Mouse (Mus musculus): Measurements from ENCODE around the gene Vmn1r7.
"Not testable (repeated sequence)": the region's sequence is repeated elsewhere in the genome, so short reads cannot be mapped to it uniquely, and the experiment has no call there.

Vmn1r7 gene

DNA sequence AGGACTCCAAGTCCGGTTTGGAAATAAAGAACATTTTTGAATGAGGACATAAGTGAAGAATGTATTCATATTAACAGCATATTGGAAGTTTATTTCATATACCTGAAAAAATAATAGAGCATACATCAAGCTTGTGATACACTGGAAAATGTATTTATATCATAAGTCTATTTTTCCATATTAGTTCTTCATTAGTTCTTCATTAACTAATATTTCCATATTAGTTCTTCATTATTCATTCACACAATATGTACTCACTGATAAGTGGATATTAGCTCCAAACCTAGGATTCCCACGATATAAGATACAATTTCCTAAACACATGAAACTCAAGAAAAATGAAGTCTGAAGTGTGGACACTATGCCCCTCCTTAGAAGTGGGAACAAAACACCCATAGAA is at the start of gene Vmn1r7:
Gene Vmn1r7 (minus strand): TSS at position 101 of the 400 bp plus-strand sequence.
- not testable (repeated sequence) for DNase-seq (ENCODE audit: low read depth, low spot score)

DNA sequence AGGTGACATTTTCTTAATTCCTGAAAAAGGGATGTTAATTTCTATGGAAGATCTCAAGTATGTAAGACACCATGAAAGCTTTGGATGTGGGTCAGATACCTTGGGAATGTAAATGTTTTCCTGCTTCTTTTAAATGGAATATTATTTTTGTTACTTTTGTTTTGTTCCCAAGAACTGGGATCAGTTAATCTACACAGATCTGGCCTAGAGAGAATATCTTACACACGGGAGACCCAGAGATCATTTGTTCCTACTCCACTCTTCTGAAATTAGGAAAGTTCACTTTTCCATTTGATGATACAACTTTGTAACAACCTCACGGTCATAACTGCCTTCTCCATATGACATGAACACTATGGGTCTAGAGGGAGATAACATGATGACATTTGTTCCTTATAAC is 41.4 kb upstream of the Vmn1r7 start, which contains the start of gene Vmn1r9:
Gene Vmn1r9 (plus strand): TSS at position 301 of the 400 bp plus-strand sequence.
- no peak for DNase-seq (ENCODE audit: low read depth, low spot score)

DNA sequence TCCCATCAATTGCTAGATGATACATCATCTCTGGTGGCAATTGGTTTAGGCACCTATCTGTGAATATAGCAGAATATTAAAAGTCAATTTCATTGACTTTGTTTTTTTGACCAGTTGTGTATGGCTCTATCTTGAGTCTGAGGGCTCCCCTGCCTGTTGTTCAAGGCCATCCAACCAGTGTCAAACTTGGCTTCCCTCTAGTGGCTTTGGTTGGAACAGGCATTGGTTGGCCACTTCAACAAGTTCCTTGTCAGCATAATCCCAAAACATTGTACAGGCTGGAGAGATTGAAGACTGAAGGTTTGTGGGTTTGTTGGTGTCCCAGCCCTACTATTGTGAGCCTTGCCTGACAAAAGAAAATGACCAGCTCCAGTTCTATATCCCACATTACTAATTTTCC is 38.6 kb upstream of the Vmn1r7 start:
- DNase-seq (ENCODE audit: low read depth, low spot score) = no peak

DNA sequence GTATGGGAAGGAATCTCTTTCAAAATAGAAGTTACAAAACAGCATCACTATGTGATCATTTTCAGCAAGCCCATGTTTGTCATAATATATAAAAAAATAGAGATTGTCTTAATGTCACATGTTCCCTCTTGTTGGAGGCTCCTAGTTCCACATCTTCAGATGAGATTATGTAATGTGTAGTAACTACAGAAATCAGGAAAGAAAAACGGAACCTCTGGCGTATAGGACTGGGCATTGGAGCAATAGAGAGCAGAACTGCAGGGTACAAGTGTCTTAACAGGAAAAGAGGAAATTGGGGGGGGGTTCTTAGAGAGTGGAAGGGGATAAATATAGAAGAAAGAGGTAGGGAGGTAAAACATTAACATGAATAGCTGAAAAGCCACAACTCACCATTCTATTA is 9.6 kb upstream of the Vmn1r7 start:
- DNase-seq (ENCODE audit: low read depth, low spot score) = no peak

DNA sequence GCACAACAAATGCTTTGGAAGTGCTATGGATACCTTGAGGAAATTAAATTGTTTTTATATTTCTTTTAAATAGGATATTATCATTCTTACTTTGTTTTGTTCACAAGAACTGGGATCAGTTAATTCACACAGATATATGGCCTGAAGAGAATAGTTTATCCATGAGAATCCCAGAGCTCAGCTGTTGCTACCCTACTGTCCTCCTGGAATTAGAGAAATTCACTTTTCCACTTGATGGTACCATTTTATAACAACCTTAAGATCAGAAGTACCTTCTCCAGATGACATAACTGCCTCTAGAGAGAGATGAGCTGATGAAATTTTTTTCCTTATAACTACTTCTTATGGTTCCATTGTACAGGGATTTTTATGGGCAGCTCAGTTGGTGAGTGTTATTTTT is 6.9 kb upstream of the Vmn1r7 start, which contains the start of gene Vmn1r8:
Gene Vmn1r8 (plus strand): TSS at position 301 of the 400 bp plus-strand sequence.
- DNase-seq (ENCODE audit: low read depth, low spot score) = no peak

DNA sequence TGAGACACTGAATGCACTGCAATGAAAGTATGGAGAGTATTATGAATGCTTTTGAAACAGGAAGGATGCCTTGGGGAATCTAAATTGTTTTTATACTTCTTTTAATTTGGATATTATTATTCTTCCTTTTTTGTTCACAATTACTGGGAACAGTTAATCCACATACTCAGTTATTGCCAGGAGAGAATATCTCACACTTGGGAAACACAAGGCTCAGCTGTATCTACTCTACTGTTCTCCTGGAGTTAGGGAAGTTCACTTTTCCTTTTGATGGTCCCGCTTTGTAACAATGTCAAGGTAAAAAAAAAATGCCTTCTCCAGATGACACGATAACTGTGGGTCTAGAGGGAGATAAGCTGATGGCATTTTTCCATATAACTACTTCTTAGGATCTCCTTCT is 28.2 kb downstream of the Vmn1r7 start, which contains the start of gene Vmn1r6:
Gene Vmn1r6 (plus strand): TSS at position 301 of the 400 bp plus-strand sequence.
- DNase-seq (ENCODE audit: low read depth, low spot score) = no peak

Data from CD4-positive helper T cell, adult 2 months (primary cell).